Mouse (Mus musculus): ENCODE results near the gene Inpp5k. TPM values are rescaled to one million over a fixed set of nuclear protein-coding genes. Genes with fewer than 3 reads are reported as not detected.

Inpp5k gene
- polyA plus RNA-seq, 1 experiment: 20.7 TPM

- H3K79me2 ChIP-seq (ENCODE audit: control insufficient read depth, insufficient read depth): no peaks in the 10 kb centered on the region
Measured at GRCm38 (mm10) chr11:75668621-75669020, 37.8 kb downstream of the Inpp5k start.

GRCm38 (mm10) chr11:75669176-75669852 is 38.5 kb downstream of the Inpp5k start:
- Histone ChIP-seq H3K79me2 (ENCODE audit: control insufficient read depth, insufficient read depth) (no peaks in the 10 kb centered on the region), H3K4me2 (ENCODE audit: low read depth) (no peak overlapping the region), H3K4me3 (no peak overlapping the region), H3K27me3 (ENCODE audit: control insufficient read depth, insufficient read depth, insufficient read length) (no peaks in the 10 kb centered on the region), H3ac (ENCODE audit: control insufficient read depth, insufficient read length) (no peak overlapping the region), H3K36me3 (ENCODE audit: control insufficient read depth, insufficient read depth) (peaks cover 61% of the 10 kb centered on the region)
- no peak for TF ChIP-seq TCF3 (IDR thresholded peaks at IDR 0.05; ENCODE audit: insufficient read length, low read depth)
- no peak for TF ChIP-seq MAX (IDR thresholded peaks at IDR 0.05; ENCODE audit: low read depth)
- TF ChIP-seq MYOD1 (IDR thresholded peaks at IDR 0.05; ENCODE audit: control insufficient read depth in 1 of 3, insufficient read length in 2 of 3, low read depth in 2 of 3): no peak
- no peak for TF ChIP-seq CEBPB (IDR thresholded peaks at IDR 0.05; ENCODE audit: insufficient read depth, poor library complexity, severe bottlenecking)
- no peak for TF ChIP-seq TCF12 (IDR thresholded peaks at IDR 0.05; ENCODE audit: insufficient read depth, poor library complexity, severe bottlenecking)
- TF ChIP-seq POLR2AphosphoS2 (IDR thresholded peaks at IDR 0.05; ENCODE audit: insufficient read length, low read depth): no peak
- no peak for TF ChIP-seq MYOG (IDR thresholded peaks at IDR 0.05; ENCODE audit: control insufficient read depth in 1 of 3, insufficient read depth in 1 of 3, insufficient read length in 2 of 3, low read depth in 2 of 3)
- TF ChIP-seq POLR2A (IDR thresholded peaks at IDR 0.05; ENCODE audit: insufficient read length, low read depth): no peak

More at GRCm38 (mm10) chr11:75668621-75669020, 37.8 kb downstream of the Inpp5k start:
- no peak overlapping the region for H3ac ChIP-seq (ENCODE audit: control insufficient read depth, insufficient read length)
- H3K36me3 ChIP-seq (ENCODE audit: control insufficient read depth, insufficient read depth): peaks cover 59% of the 10 kb centered on the region
- no peak overlapping the region for H3K4me3 ChIP-seq
- TF ChIP-seq TCF3 (IDR thresholded peaks at IDR 0.05; ENCODE audit: insufficient read length, low read depth) (no peak), REST (IDR thresholded peaks at IDR 0.05; ENCODE audit: insufficient read depth, insufficient read length) (no peak), TCF12 (IDR thresholded peaks at IDR 0.05; ENCODE audit: insufficient read depth, poor library complexity, severe bottlenecking) (no peak), MYOG (IDR thresholded peaks at IDR 0.05; ENCODE audit: control insufficient read depth in 1 of 3, insufficient read depth in 1 of 3, insufficient read length in 2 of 3, low read depth in 2 of 3) (no peak), MYOD1 (IDR thresholded peaks at IDR 0.05; ENCODE audit: control insufficient read depth in 1 of 3, insufficient read length in 2 of 3, low read depth in 2 of 3) (no peak), POLR2A (IDR thresholded peaks at IDR 0.05; ENCODE audit: insufficient read length, low read depth) (no peak), MAX (IDR thresholded peaks at IDR 0.05; ENCODE audit: low read depth) (no peak)
- no peak overlapping the region for H3K4me2 ChIP-seq (ENCODE audit: low read depth)
- no peaks in the 10 kb centered on the region for H3K27me3 ChIP-seq (ENCODE audit: control insufficient read depth, insufficient read depth, insufficient read length)

- no peaks in the 10 kb centered on the region for H3K27me3 ChIP-seq (ENCODE audit: control insufficient read depth, insufficient read depth, insufficient read length)
- no peaks in the 10 kb centered on the region for H3K79me2 ChIP-seq (ENCODE audit: control insufficient read depth, insufficient read depth)
- H3K4me2 ChIP-seq (ENCODE audit: low read depth): no peak overlapping the region
- peaks cover 61% of the 10 kb centered on the region for H3K36me3 ChIP-seq (ENCODE audit: control insufficient read depth, insufficient read depth)
- H3ac ChIP-seq (ENCODE audit: control insufficient read depth, insufficient read length): no peak overlapping the region
- no peak overlapping the region for H3K4me3 ChIP-seq
- TF ChIP-seq REST (IDR thresholded peaks at IDR 0.05; ENCODE audit: insufficient read depth, insufficient read length): no peak
- TF ChIP-seq TCF12 (IDR thresholded peaks at IDR 0.05; ENCODE audit: insufficient read depth, poor library complexity, severe bottlenecking): no peak
- TF ChIP-seq MYOD1 (IDR thresholded peaks at IDR 0.05; ENCODE audit: control insufficient read depth in 1 of 3, insufficient read length in 2 of 3, low read depth in 2 of 3): no peak
- no peak for TF ChIP-seq SRF (IDR thresholded peaks at IDR 0.05; ENCODE audit: control insufficient read depth, insufficient read length, low read depth)
- TF ChIP-seq MAX (IDR thresholded peaks at IDR 0.05; ENCODE audit: low read depth): no peak
- no peak for TF ChIP-seq POLR2AphosphoS2 (IDR thresholded peaks at IDR 0.05; ENCODE audit: insufficient read length, low read depth)
- TF ChIP-seq POLR2A (IDR thresholded peaks at IDR 0.05; ENCODE audit: insufficient read length, low read depth): no peak
- TF ChIP-seq E2F4 (IDR thresholded peaks at IDR 0.05; ENCODE audit: insufficient read depth): no peak
- TF ChIP-seq USF1 (IDR thresholded peaks at IDR 0.05; ENCODE audit: low read depth): no peak
- TF ChIP-seq TCF3 (IDR thresholded peaks at IDR 0.05; ENCODE audit: insufficient read length, low read depth): no peak
- TF ChIP-seq MYOG (IDR thresholded peaks at IDR 0.05; ENCODE audit: control insufficient read depth in 1 of 3, insufficient read depth in 1 of 3, insufficient read length in 2 of 3, low read depth in 2 of 3): no peak
- no peak for TF ChIP-seq CEBPB (IDR thresholded peaks at IDR 0.05; ENCODE audit: insufficient read depth, poor library complexity, severe bottlenecking)
Measured at GRCm38 (mm10) chr11:75669853-75670200, 39.0 kb downstream of the Inpp5k start.

GRCm38 (mm10) chr11:75671426-75672180 is 40.8 kb downstream of the Inpp5k start:
- H3K27me3 ChIP-seq (ENCODE audit: control insufficient read depth, insufficient read depth, insufficient read length): no peaks in the 10 kb centered on the region
- H3K79me2 ChIP-seq (ENCODE audit: control insufficient read depth, insufficient read depth): no peaks in the 10 kb centered on the region
- H3ac ChIP-seq (ENCODE audit: control insufficient read depth, insufficient read length): no peak overlapping the region
- H3K4me2 ChIP-seq (ENCODE audit: low read depth): no peak overlapping the region
- peaks cover 47% of the 10 kb centered on the region for H3K36me3 ChIP-seq (ENCODE audit: control insufficient read depth, insufficient read depth)
- TF ChIP-seq MYOD1 (IDR thresholded peaks at IDR 0.05; ENCODE audit: control insufficient read depth in 1 of 3, insufficient read length in 2 of 3, low read depth in 2 of 3) (peak in 1 of 3 experiments; percentile 48), REST (IDR thresholded peaks at IDR 0.05; ENCODE audit: insufficient read depth, insufficient read length) (no peak), MYOG (IDR thresholded peaks at IDR 0.05; ENCODE audit: control insufficient read depth in 1 of 3, insufficient read depth in 1 of 3, insufficient read length in 2 of 3, low read depth in 2 of 3) (peak in 2 of 3 experiments; percentile 65 to 77)
- H3K4me3 ChIP-seq: no peak overlapping the region

- no peak overlapping the region for H3ac ChIP-seq (ENCODE audit: control insufficient read depth, insufficient read length)
- no peak overlapping the region for H3K4me3 ChIP-seq
- no peaks in the 10 kb centered on the region for H3K27me3 ChIP-seq (ENCODE audit: control insufficient read depth, insufficient read depth, insufficient read length)
- no peaks in the 10 kb centered on the region for H3K79me2 ChIP-seq (ENCODE audit: control insufficient read depth, insufficient read depth)
- H3K4me2 ChIP-seq (ENCODE audit: low read depth): no peak overlapping the region
- TF ChIP-seq E2F4 (IDR thresholded peaks at IDR 0.05; ENCODE audit: insufficient read depth): no peak
- no peak for TF ChIP-seq TCF12 (IDR thresholded peaks at IDR 0.05; ENCODE audit: insufficient read depth, poor library complexity, severe bottlenecking)
- no peak for TF ChIP-seq MYOG (IDR thresholded peaks at IDR 0.05; ENCODE audit: control insufficient read depth in 1 of 3, insufficient read depth in 1 of 3, insufficient read length in 2 of 3, low read depth in 2 of 3)
- no peak for TF ChIP-seq USF1 (IDR thresholded peaks at IDR 0.05; ENCODE audit: low read depth)
- TF ChIP-seq MYOD1 (IDR thresholded peaks at IDR 0.05; ENCODE audit: control insufficient read depth in 1 of 3, insufficient read length in 2 of 3, low read depth in 2 of 3): no peak
- TF ChIP-seq SRF (IDR thresholded peaks at IDR 0.05; ENCODE audit: control insufficient read depth, insufficient read length, low read depth): no peak
- no peak for TF ChIP-seq MAX (IDR thresholded peaks at IDR 0.05; ENCODE audit: low read depth)
- no peak for TF ChIP-seq CEBPB (IDR thresholded peaks at IDR 0.05; ENCODE audit: insufficient read depth, poor library complexity, severe bottlenecking)
- no peak for TF ChIP-seq REST (IDR thresholded peaks at IDR 0.05; ENCODE audit: insufficient read depth, insufficient read length)
- no peak for TF ChIP-seq POLR2AphosphoS2 (IDR thresholded peaks at IDR 0.05; ENCODE audit: insufficient read length, low read depth)
- peaks cover 34% of the 10 kb centered on the region for H3K36me3 ChIP-seq (ENCODE audit: control insufficient read depth, insufficient read depth)
Measured at GRCm38 (mm10) chr11:75673411-75673810, 42.6 kb downstream of the Inpp5k start.
